Mouse (Mus musculus): ENCODE results near the gene I830077J02Rik. TPM values are rescaled to one million over a fixed set of nuclear protein-coding genes. Genes with fewer than 3 reads are reported as not detected.

I830077J02Rik gene
- total and polyA plus RNA-seq, 2 experiments from 2014 or later, result 0.04 to 0.82 TPM

GRCm38 (mm10) chr3:105876022-105876421 lies 56.4 kb downstream of the I830077J02Rik start:
- Histone ChIP-seq H3K36me3 (replicated peaks; ENCODE audit: control insufficient read depth, insufficient read depth, low read length) (no peaks in the 10 kb centered on the region), H3K27ac (ENCODE audit: low read depth) (peak overlapping the region; percentile 38), H3K27me3 (ENCODE audit: control insufficient read depth, insufficient read depth, low read length) (no peaks in the 10 kb centered on the region), H3K9ac (replicated peaks; ENCODE audit: low read depth, low read length) (no peak overlapping the region), H3K4me3 (ENCODE audit: low read depth, low read length) (no peak overlapping the region), H3K9me3 (replicated peaks; ENCODE audit: control insufficient read depth, low read length) (no peaks in the 10 kb centered on the region), H3K4me1 (ENCODE audit: control insufficient read depth, insufficient read depth) (peaks cover 19% of the 10 kb centered on the region), H3K4me2 (ENCODE audit: low read depth, low read length) (no peak overlapping the region)
- TF ChIP-seq EP300 (IDR thresholded peaks at IDR 0.05; ENCODE audit: low read depth) (no peak), CTCF (IDR thresholded peaks at IDR 0.05; ENCODE audit: low read depth) (no peak)
- no peak for DNase-seq (ENCODE audit: low spot score)
- 49% methylated on average over 5 of the region's 5 CpGs for WGBS
- ATAC-seq (ENCODE audit: insufficient read depth, low read depth), result peak; percentile 44; the same call in 1 of the 2 replicates

Other genes starting within 250 kb of the I830077J02Rik start
- gene Ddx20, start 245.1 kb downstream of the I830077J02Rik start, total RNA-seq (2014; rRNA removed; ENCODE audit: low replicate concordance), result 12.6 and 19.7 TPM in 2 replicates
- gene Ddx20, start 245.1 kb downstream of the I830077J02Rik start, polyA plus RNA-seq (2015; fragmentation: Nextera tagmentation; extraction: Ambion mirVana), result 11.6 and 15.1 TPM in 2 replicates
- 1.6 and 4.5 TPM in 2 replicates for gene Inka2, start 228.1 kb downstream of the I830077J02Rik start, total RNA-seq (2014; rRNA removed; ENCODE audit: low replicate concordance)
- 4.4 and 8.9 TPM in 2 replicates for gene Inka2, start 228.1 kb downstream of the I830077J02Rik start, polyA plus RNA-seq (2015; fragmentation: Nextera tagmentation; extraction: Ambion mirVana)
- gene Rap1a, start 131.3 kb downstream of the I830077J02Rik start, total RNA-seq (2014; rRNA removed; ENCODE audit: low replicate concordance), result 17.8 and 33.3 TPM in 2 replicates
- gene Rap1a, start 131.3 kb downstream of the I830077J02Rik start, polyA plus RNA-seq (2015; fragmentation: Nextera tagmentation; extraction: Ambion mirVana), result 91.0 and 92.3 TPM in 2 replicates
- gene Adora3, start 61.8 kb downstream of the I830077J02Rik start, total RNA-seq (2014; rRNA removed; ENCODE audit: low replicate concordance), result not detected in 2 replicates
- gene Adora3, start 61.8 kb downstream of the I830077J02Rik start, polyA plus RNA-seq (2015; fragmentation: Nextera tagmentation; extraction: Ambion mirVana), result 0.14 and 0.21 TPM in 2 replicates
- not detected in 2 replicates for gene Tmigd3, start 61.8 kb downstream of the I830077J02Rik start, total RNA-seq (2014; rRNA removed; ENCODE audit: low replicate concordance)
- gene Tmigd3, start 61.8 kb downstream of the I830077J02Rik start, polyA plus RNA-seq (2015; fragmentation: Nextera tagmentation; extraction: Ambion mirVana), result 0.33 and 0.44 TPM in 2 replicates
- gene Wdr77, start 26.7 kb upstream of the I830077J02Rik start, total RNA-seq (2014; rRNA removed; ENCODE audit: low replicate concordance), result 54.8 and 63.0 TPM in 2 replicates
- gene Wdr77, start 26.7 kb upstream of the I830077J02Rik start, polyA plus RNA-seq (2015; fragmentation: Nextera tagmentation; extraction: Ambion mirVana), result 57.5 and 63.1 TPM in 2 replicates
- 751 and 784 TPM in 2 replicates for gene Atp5f1, start 27.4 kb upstream of the I830077J02Rik start, total RNA-seq (2014; rRNA removed; ENCODE audit: low replicate concordance)
- gene Atp5f1, start 27.4 kb upstream of the I830077J02Rik start, polyA plus RNA-seq (2015; fragmentation: Nextera tagmentation; extraction: Ambion mirVana), result 1,577 and 1,647 TPM in 2 replicates
- 0.57 and 0.70 TPM in 2 replicates for gene Ovgp1, start 41.0 kb upstream of the I830077J02Rik start, total RNA-seq (2014; rRNA removed; ENCODE audit: low replicate concordance)
- 0.53 and 0.58 TPM in 2 replicates for gene Ovgp1, start 41.0 kb upstream of the I830077J02Rik start, polyA plus RNA-seq (2015; fragmentation: Nextera tagmentation; extraction: Ambion mirVana)
- not detected in 2 replicates for gene Pifo, start 82.0 kb upstream of the I830077J02Rik start, total RNA-seq (2014; rRNA removed; ENCODE audit: low replicate concordance)
- 0.40 TPM in 1 of 2 replicates, not detected in the other for gene Pifo, start 82.0 kb upstream of the I830077J02Rik start, polyA plus RNA-seq (2015; fragmentation: Nextera tagmentation; extraction: Ambion mirVana)
- not detected in 2 replicates for gene Chil5, start 100.2 kb upstream of the I830077J02Rik start, total RNA-seq (2014; rRNA removed; ENCODE audit: low replicate concordance)
- gene Chil5, start 100.2 kb upstream of the I830077J02Rik start, polyA plus RNA-seq (2015; fragmentation: Nextera tagmentation; extraction: Ambion mirVana), result 0.15 TPM in 1 of 2 replicates, not detected in the other
- not detected in 2 replicates for gene Chia1, start 180.6 kb upstream of the I830077J02Rik start, total RNA-seq (2014; rRNA removed; ENCODE audit: low replicate concordance)
- gene Chia1, start 180.6 kb upstream of the I830077J02Rik start, polyA plus RNA-seq (2015; fragmentation: Nextera tagmentation; extraction: Ambion mirVana), result 0.11 TPM in 1 of 2 replicates, not detected in the other
- gene Chil3, start 234.9 kb upstream of the I830077J02Rik start, total RNA-seq (2014; rRNA removed; ENCODE audit: low replicate concordance), result 0.31 and 1.9 TPM in 2 replicates
- gene Chil3, start 234.9 kb upstream of the I830077J02Rik start, polyA plus RNA-seq (2015; fragmentation: Nextera tagmentation; extraction: Ambion mirVana), result 0.51 TPM in 2 replicates